9 mouse cellular contexts compared by ENCODE assay signal in genomic region chr6:83135571-83136161, GRCm38 (mm10). TPM values are rescaled to one million over a fixed set of nuclear protein-coding genes. Genes with fewer than 3 reads are reported as not detected.
DNase-seq lines count a peak whose midpoint lies in the region; ATAC-seq and TF ChIP-seq lines count a peak whose summit lies in the region.
"Had no signal": no experiment of that assay in that cellular context is flagged by ENCODE, and none has a peak within 500 bp of the region (broad histone marks: within the 10 kb centered on the region; RNA-seq: fewer than 3 reads in every experiment).

No protein-coding gene starts in this region.

- H3K9ac ChIP-seq in liver, postnatal 0 days (replicated peaks): peak overlapping the region; percentile 75
- peak overlapping the region; percentile 89; the same call in 1 of the 2 replicates for H3K9ac ChIP-seq in stomach, embryonic 14.5 days (replicated peaks; ENCODE audit: low read depth, low read length)

- ATAC-seq in liver, postnatal 0 days: no peak
- no peak for ATAC-seq in stomach, embryonic 14.5 days (ENCODE audit: insufficient number of reproducible peaks, insufficient read depth, low FRiP score, low read depth)

- H3K27me3 ChIP-seq in thymus, adult 2 months (ENCODE audit: control insufficient read depth, insufficient read depth, low read length): peaks cover 5% of the 10 kb centered on the region
- no peaks in the 10 kb centered on the region for H3K27me3 ChIP-seq in liver, postnatal 0 days (ENCODE audit: insufficient read depth, low read length)
- H3K27me3 ChIP-seq in stomach, embryonic 14.5 days (ENCODE audit: control insufficient read depth, insufficient read depth, low read length): no peaks in the 10 kb centered on the region

- peak overlapping the region; percentile 87 for H3K4me2 ChIP-seq in liver, postnatal 0 days (ENCODE audit: low read depth, low read length)
- H3K4me2 ChIP-seq in stomach, embryonic 14.5 days (replicated peaks; ENCODE audit: low read depth, low read length): peak overlapping the region; percentile 74

- intact Hi-C loops in gastrocnemius, postnatal 14 days (cut with DNase I; ENCODE audit: low total_unique reads): no loop called here

- H3K27ac ChIP-seq in thymus, adult 2 months (ENCODE audit: control insufficient read depth, insufficient read depth, low read length): no peak overlapping the region
- H3K27ac ChIP-seq in liver, postnatal 0 days (ENCODE audit: low read depth): peak overlapping the region; percentile 86; the same call in 1 of the 2 replicates
- peak overlapping the region; percentile 100; the same call in 1 of the 2 replicates for H3K27ac ChIP-seq in stomach, embryonic 14.5 days (ENCODE audit: low read length)
- H3K27ac ChIP-seq: macrophage had no signal

- no peaks in the 10 kb centered on the region for H3K9me3 ChIP-seq in liver, postnatal 0 days (ENCODE audit: low read length)
- no peaks in the 10 kb centered on the region for H3K9me3 ChIP-seq in stomach, embryonic 14.5 days (ENCODE audit: control insufficient read depth, low read depth, low read length)

- peak overlapping the region; percentile 16; the same call in 1 of the 2 replicates for H3K4me3 ChIP-seq in thymus, adult 2 months (ENCODE audit: control insufficient read depth, insufficient read depth, low read length)
- H3K4me3 ChIP-seq in liver, postnatal 0 days (ENCODE audit: low read depth, low read length): peak overlapping the region; percentile 56
- peak overlapping the region; percentile 48 for H3K4me3 ChIP-seq in stomach, embryonic 14.5 days (ENCODE audit: low read depth, low read length)

- peaks cover 23% of the 10 kb centered on the region for H3K4me1 ChIP-seq in thymus, adult 2 months (replicated peaks; ENCODE audit: control insufficient read depth, insufficient read depth, low read length)
- H3K4me1 ChIP-seq in liver, postnatal 0 days (ENCODE audit: insufficient read depth): peaks cover 42% of the 10 kb centered on the region
- peaks cover 23% of the 10 kb centered on the region for H3K4me1 ChIP-seq in stomach, embryonic 14.5 days (ENCODE audit: control insufficient read depth, insufficient read depth, low read length)

- 35% methylated on average over 37 of the region's 37 CpGs for WGBS in thymus, adult 2 months
- 19% methylated on average over 34 of the region's 37 CpGs for WGBS in liver, postnatal 0 days (ENCODE audit: insufficient replicate concordance)
- WGBS in stomach, embryonic 14.5 days: 5% methylated on average over 37 of the region's 37 CpGs

- no peak for DNase-seq in thymus, adult 2 months
- no peak for DNase-seq in thymus, postnatal 0 days (ENCODE audit: low spot score)
- DNase-seq in gastrocnemius, postnatal 14 days: peak; percentile 71
- DNase-seq in kidney, adult 11 months: peak; percentile 80
- DNase-seq in liver, postnatal 0 days: peak; percentile 52
- no peak for DNase-seq in right cerebral cortex, postnatal 4 days
- DNase-seq in ovary, adult 18-20 months (ENCODE audit: low spot score): no peak

- no peaks in the 10 kb centered on the region for H3K36me3 ChIP-seq in thymus, adult 2 months (ENCODE audit: control insufficient read depth, insufficient read depth, low read length)
- no peaks in the 10 kb centered on the region for H3K36me3 ChIP-seq in liver, postnatal 0 days (replicated peaks; ENCODE audit: insufficient read depth, low read length)
- no peaks in the 10 kb centered on the region for H3K36me3 ChIP-seq in stomach, embryonic 14.5 days (ENCODE audit: control insufficient read depth, insufficient read depth, low read length)

- TF ChIP-seq POLR2A in thymus, adult 2 months (IDR thresholded peaks at IDR 0.05; ENCODE audit: control insufficient read depth, extremely low read depth, insufficient read depth, low read length, poor library complexity): no peak

- no peak for TF ChIP-seq EP300 in liver, postnatal 0 days (IDR thresholded peaks at IDR 0.05; ENCODE audit: low read depth)

- TF ChIP-seq CTCF in thymus, adult 2 months (IDR thresholded peaks at IDR 0.05; ENCODE audit: borderline replicate concordance, control insufficient read depth, extremely low read depth, insufficient read depth, low read length, poor library complexity): no peak
- TF ChIP-seq CTCF in liver, postnatal 0 days (IDR thresholded peaks at IDR 0.05; ENCODE audit: low read depth): no peak

RNA-seq across cellular contexts. Expression of gene Rtkn, which starts 0.4 kb away (rescaled TPM):
- polyA plus RNA-seq in thymus, adult 2 months (2012; rRNA removed): 40.5 and 41.3 TPM in 2 replicates
- polyA plus RNA-seq in thymus, postnatal 0 days (2015; fragmentation: Nextera tagmentation; extraction: Ambion mirVana): 29.1 and 30.9 TPM in 2 replicates
- 10 to 100 TPM; 13.0 to 16.5 TPM for total RNA-seq in gastrocnemius, postnatal 14 days (2021)
- 7.0 and 7.1 TPM in 2 replicates for polyA plus RNA-seq in liver, postnatal 0 days (2015; fragmentation: Nextera tagmentation; extraction: Ambion mirVana)
- 18.8 and 19.2 TPM in 2 replicates for polyA plus RNA-seq in stomach, embryonic 14.5 days (2014; fragmentation: Nextera tagmentation; extraction: Ambion mirVana)

RNA-seq across cellular contexts. Expression of gene Ino80b, which starts 10.4 kb away (rescaled TPM):
- 67.2 and 98.6 TPM in 2 replicates for polyA plus RNA-seq in thymus, adult 2 months (2012; rRNA removed)
- polyA plus RNA-seq in thymus, postnatal 0 days (2015; fragmentation: Nextera tagmentation; extraction: Ambion mirVana): 17.7 and 17.9 TPM in 2 replicates
- 10 to 100 TPM; 14.5 to 15.2 TPM for total RNA-seq in gastrocnemius, postnatal 14 days (2021)
- 5.1 and 5.7 TPM in 2 replicates for polyA plus RNA-seq in liver, postnatal 0 days (2015; fragmentation: Nextera tagmentation; extraction: Ambion mirVana)
- polyA plus RNA-seq in stomach, embryonic 14.5 days (2014; fragmentation: Nextera tagmentation; extraction: Ambion mirVana): 13.6 and 16.5 TPM in 2 replicates

RNA-seq across cellular contexts. Expression of gene Wbp1, which starts 14.3 kb away (rescaled TPM):
- 227 and 265 TPM in 2 replicates for polyA plus RNA-seq in thymus, adult 2 months (2012; rRNA removed)
- polyA plus RNA-seq in thymus, postnatal 0 days (2015; fragmentation: Nextera tagmentation; extraction: Ambion mirVana): 69.7 and 71.1 TPM in 2 replicates
- 10 to 100 TPM; 48.2 to 50.5 TPM for total RNA-seq in gastrocnemius, postnatal 14 days (2021)
- 21.0 and 22.0 TPM in 2 replicates for polyA plus RNA-seq in liver, postnatal 0 days (2015; fragmentation: Nextera tagmentation; extraction: Ambion mirVana)
- polyA plus RNA-seq in stomach, embryonic 14.5 days (2014; fragmentation: Nextera tagmentation; extraction: Ambion mirVana): 91.3 and 99.6 TPM in 2 replicates

RNA-seq across cellular contexts. Expression of gene Mogs, which starts 20.4 kb away (rescaled TPM):
- 142 and 143 TPM in 2 replicates for polyA plus RNA-seq in thymus, adult 2 months (2012; rRNA removed)
- polyA plus RNA-seq in thymus, postnatal 0 days (2015; fragmentation: Nextera tagmentation; extraction: Ambion mirVana): 39.9 and 42.0 TPM in 2 replicates
- total RNA-seq in gastrocnemius, postnatal 14 days (2021): 1 to 10 TPM; 6.8 to 8.8 TPM
- polyA plus RNA-seq in liver, postnatal 0 days (2015; fragmentation: Nextera tagmentation; extraction: Ambion mirVana): 21.4 and 21.5 TPM in 2 replicates
- 24.4 and 31.2 TPM in 2 replicates for polyA plus RNA-seq in stomach, embryonic 14.5 days (2014; fragmentation: Nextera tagmentation; extraction: Ambion mirVana)

RNA-seq across cellular contexts. Expression of gene Wdr54, which starts 20.5 kb away (rescaled TPM):
- 0.80 and 0.89 TPM in 2 replicates for polyA plus RNA-seq in thymus, adult 2 months (2012; rRNA removed)
- polyA plus RNA-seq in thymus, postnatal 0 days (2015; fragmentation: Nextera tagmentation; extraction: Ambion mirVana): 0.67 and 0.95 TPM in 2 replicates
- total RNA-seq in gastrocnemius, postnatal 14 days (2021): 1 to 10 TPM; 1.2 to 2.0 TPM
- polyA plus RNA-seq in liver, postnatal 0 days (2015; fragmentation: Nextera tagmentation; extraction: Ambion mirVana): 0.17 and 0.20 TPM in 2 replicates
- polyA plus RNA-seq in stomach, embryonic 14.5 days (2014; fragmentation: Nextera tagmentation; extraction: Ambion mirVana): 5.3 and 5.8 TPM in 2 replicates

Comparison
In these comparisons a context has a peak if more than half of its experiments do, and no peak if none do; other contexts are left out.
1. DNase-seq: peak in gastrocnemius, postnatal 14 days (single experiment), kidney, adult 11 months (single experiment) and liver, postnatal 0 days (single experiment); none in thymus, adult 2 months (single experiment), thymus, postnatal 0 days (single experiment), right cerebral cortex, postnatal 4 days (single experiment) and ovary, adult 18-20 months (single experiment).
2. Peak in every context shown above with its lines, with median percentiles within 50 percentile points of each other: H3K4me3 ChIP-seq.